Mouse (Mus musculus): Measurements from ENCODE around the gene Fig4. TPM values are rescaled to one million over a fixed set of nuclear protein-coding genes. Genes with fewer than 3 reads are reported as not detected.

The Fig4 gene
- polyA plus RNA-seq, 1 experiment, result 19.3 TPM

- Histone ChIP-seq H3K4me1 (ENCODE audit: control insufficient read depth, insufficient read depth, low read length) (0 out of 2 replicates have a peak, but pooled peaks cover 1% of the 10 kb centered on the region), H3K27ac (ENCODE audit: insufficient read depth, low read length) (no peak overlapping the region), H3K4me3 (ENCODE audit: insufficient read depth, low read length) (no peak overlapping the region)
- TF ChIP-seq CTCF (IDR thresholded peaks at IDR 0.05; ENCODE audit: extremely low read depth, insufficient read depth, low read length), result no peak
Observed at GRCm38 (mm10) chr10:41204637-41205315, 98.3 kb downstream of the Fig4 start.

- Histone ChIP-seq H3K4me1 (ENCODE audit: control insufficient read depth, insufficient read depth, low read length) (no peaks in the 10 kb centered on the region), H3K27ac (ENCODE audit: insufficient read depth, low read length) (no peak overlapping the region), H3K4me3 (ENCODE audit: insufficient read depth, low read length) (no peak overlapping the region)
- TF ChIP-seq CTCF (IDR thresholded peaks at IDR 0.05; ENCODE audit: extremely low read depth, insufficient read depth, low read length), result no peak
- TF ChIP-seq POLR2A (IDR thresholded peaks at IDR 0.05; ENCODE audit: extremely low read depth, insufficient read depth, low read length), result no peak
Observed at GRCm38 (mm10) chr10:41204191-41204590, 98.9 kb downstream of the Fig4 start.

- Histone ChIP-seq H3K4me3 (ENCODE audit: insufficient read depth, low read length) (no peak overlapping the region), H3K27ac (ENCODE audit: insufficient read depth, low read length) (no peak overlapping the region), H3K4me1 (ENCODE audit: control insufficient read depth, insufficient read depth, low read length) (no peaks in the 10 kb centered on the region)
- TF ChIP-seq CTCF (IDR thresholded peaks at IDR 0.05; ENCODE audit: extremely low read depth, insufficient read depth, low read length), result no peak
- TF ChIP-seq POLR2A (IDR thresholded peaks at IDR 0.05; ENCODE audit: extremely low read depth, insufficient read depth, low read length), result no peak
Observed at GRCm38 (mm10) chr10:41198719-41199118, 104.3 kb downstream of the Fig4 start.

- no peak for TF ChIP-seq POLR2A (IDR thresholded peaks at IDR 0.05; ENCODE audit: extremely low read depth, insufficient read depth, low read length)
- no peak for TF ChIP-seq CTCF (IDR thresholded peaks at IDR 0.05; ENCODE audit: extremely low read depth, insufficient read depth, low read length)
- H3K4me1 ChIP-seq (ENCODE audit: control insufficient read depth, insufficient read depth, low read length), result no peaks in the 10 kb centered on the region
- H3K27ac ChIP-seq (ENCODE audit: insufficient read depth, low read length), result no peak overlapping the region
- no peak overlapping the region for H3K4me3 ChIP-seq (ENCODE audit: insufficient read depth, low read length)
Observed at GRCm38 (mm10) chr10:41197788-41198187, 105.3 kb downstream of the Fig4 start.

GRCm38 (mm10) chr10:41196295-41196694, 106.8 kb downstream of the Fig4 start:
- TF ChIP-seq POLR2A (IDR thresholded peaks at IDR 0.05; ENCODE audit: extremely low read depth, insufficient read depth, low read length) (no peak), CTCF (IDR thresholded peaks at IDR 0.05; ENCODE audit: extremely low read depth, insufficient read depth, low read length) (no peak)
- no peak overlapping the region for H3K4me3 ChIP-seq (ENCODE audit: insufficient read depth, low read length)
- no peaks in the 10 kb centered on the region for H3K4me1 ChIP-seq (ENCODE audit: control insufficient read depth, insufficient read depth, low read length)
- no peak overlapping the region for H3K27ac ChIP-seq (ENCODE audit: insufficient read depth, low read length)

- no peak overlapping the region for H3K27ac ChIP-seq (ENCODE audit: insufficient read depth, low read length)
- H3K4me1 ChIP-seq (ENCODE audit: control insufficient read depth, insufficient read depth, low read length), result no peaks in the 10 kb centered on the region
- TF ChIP-seq CTCF (IDR thresholded peaks at IDR 0.05; ENCODE audit: extremely low read depth, insufficient read depth, low read length), result no peak
- TF ChIP-seq POLR2A (IDR thresholded peaks at IDR 0.05; ENCODE audit: extremely low read depth, insufficient read depth, low read length), result no peak
- H3K4me3 ChIP-seq (ENCODE audit: insufficient read depth, low read length), result no peak overlapping the region
Observed at GRCm38 (mm10) chr10:41189392-41189791, 113.7 kb downstream of the Fig4 start.

GRCm38 (mm10) chr10:41183975-41184374, 119.1 kb downstream of the Fig4 start:
- Histone ChIP-seq H3K4me1 (ENCODE audit: control insufficient read depth, insufficient read depth, low read length) (no peaks in the 10 kb centered on the region), H3K27ac (ENCODE audit: insufficient read depth, low read length) (no peak overlapping the region), H3K4me3 (ENCODE audit: insufficient read depth, low read length) (no peak overlapping the region)
- TF ChIP-seq POLR2A (IDR thresholded peaks at IDR 0.05; ENCODE audit: extremely low read depth, insufficient read depth, low read length), result no peak
- no peak for TF ChIP-seq CTCF (IDR thresholded peaks at IDR 0.05; ENCODE audit: extremely low read depth, insufficient read depth, low read length)

GRCm38 (mm10) chr10:41182644-41183043, 120.4 kb downstream of the Fig4 start:
- TF ChIP-seq POLR2A (IDR thresholded peaks at IDR 0.05; ENCODE audit: extremely low read depth, insufficient read depth, low read length) (no peak), CTCF (IDR thresholded peaks at IDR 0.05; ENCODE audit: extremely low read depth, insufficient read depth, low read length) (no peak)
- Histone ChIP-seq H3K4me1 (ENCODE audit: control insufficient read depth, insufficient read depth, low read length) (no peaks in the 10 kb centered on the region), H3K27ac (ENCODE audit: insufficient read depth, low read length) (no peak overlapping the region), H3K4me3 (ENCODE audit: insufficient read depth, low read length) (no peak overlapping the region)

- Histone ChIP-seq H3K27ac (ENCODE audit: insufficient read depth, low read length) (no peak overlapping the region), H3K4me3 (ENCODE audit: insufficient read depth, low read length) (no peak overlapping the region), H3K4me1 (ENCODE audit: control insufficient read depth, insufficient read depth, low read length) (no peaks in the 10 kb centered on the region)
- no peak for TF ChIP-seq CTCF (IDR thresholded peaks at IDR 0.05; ENCODE audit: extremely low read depth, insufficient read depth, low read length)
- TF ChIP-seq POLR2A (IDR thresholded peaks at IDR 0.05; ENCODE audit: extremely low read depth, insufficient read depth, low read length), result no peak
Observed at GRCm38 (mm10) chr10:41166141-41166540, 136.9 kb downstream of the Fig4 start.

- TF ChIP-seq CTCF (IDR thresholded peaks at IDR 0.05; ENCODE audit: extremely low read depth, insufficient read depth, low read length), result no peak
- TF ChIP-seq POLR2A (IDR thresholded peaks at IDR 0.05; ENCODE audit: extremely low read depth, insufficient read depth, low read length), result no peak
- H3K27ac ChIP-seq (ENCODE audit: insufficient read depth, low read length), result no peak overlapping the region
- H3K4me3 ChIP-seq (ENCODE audit: insufficient read depth, low read length), result no peak overlapping the region
- H3K4me1 ChIP-seq (ENCODE audit: control insufficient read depth, insufficient read depth, low read length), result no peaks in the 10 kb centered on the region
Observed at GRCm38 (mm10) chr10:41163108-41163507, 140.0 kb downstream of the Fig4 start.

All from cortical plate, adult 2 months (tissue).